Mouse (Mus musculus): Measurements from ENCODE around the gene R3hdm2.

The R3hdm2 gene

DNA sequence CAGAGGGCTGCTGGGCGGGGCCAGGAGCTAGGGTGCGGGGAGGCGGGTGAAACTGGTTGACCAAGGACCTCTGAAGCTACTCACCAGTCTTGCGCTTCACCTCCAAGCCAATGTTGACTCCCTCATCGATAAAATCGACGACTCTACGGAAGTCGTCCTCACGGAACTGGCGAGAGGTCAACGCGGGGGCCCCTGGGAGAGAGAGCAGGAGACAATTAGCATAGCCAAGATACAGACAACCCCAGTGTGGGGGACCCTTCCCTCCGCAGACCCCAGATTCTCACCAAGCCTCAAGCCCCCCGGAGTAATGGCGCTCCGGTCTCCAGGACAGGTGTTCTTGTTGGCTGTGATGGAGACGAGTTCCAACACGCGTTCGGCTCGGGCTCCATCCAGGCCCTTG lies 137.8 kb downstream of the R3hdm2 start:
- no peak for DNase-seq (ENCODE audit: low spot score)

DNA sequence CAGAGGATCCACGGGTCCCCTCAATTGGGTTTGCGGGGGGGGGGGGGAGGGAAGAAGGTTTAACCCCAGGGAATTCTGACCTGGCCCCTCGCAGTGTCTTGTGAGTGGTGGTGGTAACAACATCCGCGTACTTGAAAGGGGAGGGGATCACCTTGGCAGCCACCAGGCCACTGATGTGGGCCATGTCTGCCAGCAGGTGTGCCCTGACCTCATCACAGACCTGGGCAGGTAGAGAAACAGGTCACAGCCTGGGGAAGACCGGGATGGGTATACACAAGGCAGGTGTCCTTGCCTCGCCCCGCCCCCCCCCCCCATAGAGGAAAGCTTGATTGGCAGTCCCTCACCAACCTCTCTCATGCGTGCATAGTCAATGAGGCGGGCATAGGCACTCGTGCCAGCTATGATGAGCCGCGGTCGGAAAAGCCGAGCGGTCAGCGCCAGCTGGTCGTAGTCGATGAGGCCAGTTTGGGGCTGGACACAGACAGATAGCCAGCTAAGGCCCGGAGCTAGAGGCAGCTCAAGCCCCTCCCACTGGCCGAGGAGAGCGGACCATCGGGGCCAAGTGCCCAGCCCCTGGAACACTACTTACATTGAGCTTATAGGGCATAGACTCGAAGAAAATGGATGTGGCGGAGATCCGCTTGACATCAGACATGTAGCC lies 139.0 kb downstream of the R3hdm2 start:
- no peak for DNase-seq (ENCODE audit: low spot score)

DNA sequence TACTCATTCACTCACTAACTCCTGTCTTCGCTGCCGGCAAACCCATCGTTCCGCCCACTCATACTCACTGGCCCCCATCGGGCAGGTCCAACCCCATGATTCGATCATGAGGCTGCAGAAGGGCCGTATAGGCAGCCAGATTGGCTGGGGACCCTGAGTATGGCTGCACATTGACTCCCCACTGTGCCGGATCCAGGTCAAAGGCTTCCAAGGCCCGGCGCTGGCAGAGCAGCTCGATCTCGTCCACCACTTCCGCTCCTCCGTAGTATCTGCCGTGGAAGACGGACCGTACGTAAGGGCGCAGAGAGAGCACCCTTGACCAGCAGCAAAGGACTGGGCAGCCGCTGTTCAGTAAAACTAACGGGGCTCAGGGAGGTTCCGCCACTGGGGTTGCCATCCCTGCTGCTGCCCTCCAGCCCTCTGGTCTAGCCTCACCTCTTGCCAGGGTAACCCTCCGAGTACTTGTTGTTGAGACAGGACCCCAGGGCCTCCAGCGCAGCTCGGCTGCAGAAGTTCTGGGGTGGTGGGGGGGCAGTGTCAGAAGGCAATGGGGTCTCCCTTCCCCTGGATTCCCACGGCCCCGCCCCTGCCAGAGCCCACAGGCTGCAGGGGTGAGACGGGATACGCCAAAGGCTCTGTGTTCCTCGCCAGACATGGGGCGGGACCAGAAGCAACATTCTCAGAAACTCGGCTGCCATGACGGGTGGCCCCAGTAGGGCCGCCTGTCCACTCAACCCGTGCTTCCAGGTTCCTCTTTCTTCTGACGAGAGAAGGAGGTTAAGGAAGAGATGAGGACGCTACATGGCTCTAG lies 140.0 kb downstream of the R3hdm2 start:
- no peak for DNase-seq (ENCODE audit: low spot score)

DNA sequence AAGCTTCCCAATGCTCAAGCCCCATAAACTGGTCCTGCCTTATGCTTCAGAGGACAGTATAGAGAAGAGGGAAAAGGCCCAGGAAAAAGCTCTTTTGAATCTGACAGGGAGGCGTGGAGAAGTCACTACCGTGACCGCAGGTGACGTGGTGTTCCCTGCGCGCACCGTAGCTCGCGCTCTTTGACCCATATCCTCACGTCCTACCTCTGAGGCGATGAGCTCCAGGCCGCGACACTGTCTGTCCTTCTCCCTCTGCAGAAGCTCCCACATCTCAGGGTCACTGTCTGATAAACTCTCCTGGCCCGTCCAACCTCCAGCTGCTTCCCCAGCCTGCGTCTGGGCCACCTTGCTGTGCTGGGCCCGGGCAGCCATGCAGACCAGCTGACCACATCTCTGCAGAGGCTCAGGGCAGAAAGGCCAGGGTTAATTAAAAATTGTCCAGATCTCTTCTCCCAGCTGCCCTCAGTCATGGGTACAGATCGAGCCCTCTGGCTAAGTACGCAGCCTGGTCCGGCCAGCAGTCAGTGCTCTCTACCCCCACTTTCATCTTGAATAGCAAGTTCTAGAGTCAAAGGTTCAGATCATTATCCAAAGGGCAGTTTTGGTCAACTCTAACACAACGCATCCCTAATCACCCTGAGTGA lies 140.7 kb downstream of the R3hdm2 start:
- DNase-seq (ENCODE audit: low spot score) = no peak

DNA sequence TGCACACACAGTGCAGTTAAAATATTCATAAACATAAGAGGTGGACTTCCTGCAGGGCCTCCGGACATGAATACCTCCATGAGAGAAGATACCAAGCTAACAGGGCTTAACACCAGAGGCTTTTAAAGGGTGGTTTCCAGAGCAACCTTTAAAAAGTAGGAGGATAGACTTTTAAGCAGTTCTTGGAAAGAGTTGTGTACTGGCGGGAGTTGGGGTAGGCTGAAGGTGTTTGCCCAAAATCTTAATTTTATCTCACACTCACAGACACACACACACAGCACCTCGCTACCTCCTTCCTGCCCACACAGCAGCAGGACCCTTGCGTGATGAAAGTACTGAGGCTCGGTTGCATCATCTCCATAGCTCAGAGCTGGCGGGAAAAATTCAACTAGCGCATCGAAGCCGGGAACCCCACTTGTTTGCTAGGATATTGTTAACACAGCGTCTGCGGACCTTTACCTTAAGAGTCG lies 141.5 kb downstream of the R3hdm2 start:
- DNase-seq (ENCODE audit: low spot score) = no peak

DNA sequence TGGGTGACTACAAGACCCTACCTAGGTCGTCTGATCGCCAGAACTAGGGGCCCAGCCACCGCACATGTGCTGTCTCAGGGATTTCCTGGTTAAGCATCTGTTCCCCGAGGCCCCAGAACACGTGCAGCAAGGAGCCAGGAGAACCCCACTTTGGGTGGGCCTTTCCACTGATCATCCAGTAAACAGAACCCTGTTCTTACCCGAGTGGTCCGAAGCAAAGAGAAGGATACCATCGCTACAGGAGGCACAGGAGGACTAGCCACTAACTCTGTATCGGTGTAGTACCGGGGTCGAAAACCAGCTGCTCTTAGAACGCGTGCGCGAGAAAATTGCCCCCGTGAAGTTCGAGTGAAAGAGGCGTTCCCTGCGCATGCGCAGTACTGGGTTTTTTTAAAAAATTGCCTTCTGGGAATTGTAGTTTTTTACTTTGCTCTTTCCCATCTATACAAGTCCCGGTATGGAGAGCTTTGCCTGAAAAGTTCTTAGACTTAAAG lies 142.0 kb downstream of the R3hdm2 start, which contains the start of gene Shmt2:
Gene Shmt2, minus strand, starts transcription at position 357 of the 494 bp plus-strand sequence.
- DNase-seq (ENCODE audit: low spot score) = peak; percentile 91

DNA sequence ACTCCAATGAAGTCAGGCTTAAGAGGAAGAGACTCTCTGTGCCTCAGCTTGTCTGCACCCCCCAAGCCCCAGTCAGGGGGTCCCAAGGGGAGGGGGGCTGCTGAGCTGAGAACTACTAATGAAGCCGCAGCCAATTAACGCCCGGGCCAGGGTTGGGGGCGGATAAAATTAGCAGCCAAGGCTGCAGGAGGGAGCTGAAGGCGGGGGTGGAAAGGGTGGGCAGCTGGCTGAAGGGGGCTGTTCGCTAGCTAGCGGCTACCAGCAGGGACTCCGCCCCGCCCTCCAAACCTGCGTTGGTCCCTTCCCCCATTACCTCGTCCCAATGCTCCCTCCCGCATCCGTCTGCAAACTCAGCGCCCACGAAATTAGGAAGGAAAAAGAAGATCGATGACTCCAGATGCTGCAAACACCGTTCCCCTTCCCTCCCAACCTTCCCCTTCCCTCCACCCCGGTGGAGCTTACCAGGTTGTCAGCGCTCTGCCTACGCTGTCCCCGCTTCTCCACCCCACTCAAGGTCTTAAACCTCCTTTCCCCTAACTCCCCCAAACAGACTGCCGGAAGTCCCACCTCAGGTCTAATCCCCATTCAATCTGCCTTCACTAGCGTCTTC lies 144.6 kb downstream of the R3hdm2 start:
- DNase-seq (ENCODE audit: low spot score) = no peak

DNA sequence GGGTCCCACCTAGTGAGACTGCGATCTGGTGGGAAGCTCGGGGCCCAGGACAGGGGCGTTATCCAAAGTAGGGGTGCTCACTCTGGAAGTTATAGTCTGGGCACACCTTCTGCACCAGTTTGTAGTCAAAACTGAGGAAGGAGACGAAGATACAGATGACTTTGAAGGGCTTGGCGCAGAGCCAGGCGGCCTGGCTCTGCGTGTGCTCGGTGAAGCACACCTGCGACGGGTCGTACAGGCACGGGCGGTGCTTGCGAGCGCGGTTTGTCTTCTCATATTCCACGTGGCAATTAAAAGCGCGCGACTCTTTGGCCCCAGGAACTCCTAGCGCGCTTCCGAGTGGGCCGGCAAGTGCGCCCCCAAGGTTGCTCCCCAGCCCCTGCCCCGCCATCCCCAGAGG lies 145.9 kb downstream of the R3hdm2 start:
- no peak for DNase-seq (ENCODE audit: low spot score)

DNA sequence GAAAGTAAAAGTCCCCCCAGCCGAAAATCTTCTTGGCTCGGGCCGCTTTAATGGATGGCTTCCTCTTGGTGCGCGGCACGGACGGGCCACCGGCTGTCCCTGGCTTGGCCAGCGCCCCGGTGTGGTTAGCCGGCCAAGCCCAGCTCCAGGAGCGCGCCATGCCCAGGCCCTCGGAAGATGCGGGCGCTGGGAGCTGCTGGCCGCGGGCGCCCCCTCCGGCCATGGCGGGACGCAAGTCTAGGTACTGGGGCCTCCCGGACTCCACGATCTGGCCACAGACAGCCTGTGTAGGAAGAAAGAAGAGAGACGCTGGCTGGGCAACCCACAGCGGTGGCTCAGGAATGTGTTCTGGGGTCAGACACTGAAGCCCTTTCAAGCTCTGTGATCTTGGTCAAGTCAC lies 146.6 kb downstream of the R3hdm2 start:
- DNase-seq (ENCODE audit: low spot score) = peak; percentile 80

DNA sequence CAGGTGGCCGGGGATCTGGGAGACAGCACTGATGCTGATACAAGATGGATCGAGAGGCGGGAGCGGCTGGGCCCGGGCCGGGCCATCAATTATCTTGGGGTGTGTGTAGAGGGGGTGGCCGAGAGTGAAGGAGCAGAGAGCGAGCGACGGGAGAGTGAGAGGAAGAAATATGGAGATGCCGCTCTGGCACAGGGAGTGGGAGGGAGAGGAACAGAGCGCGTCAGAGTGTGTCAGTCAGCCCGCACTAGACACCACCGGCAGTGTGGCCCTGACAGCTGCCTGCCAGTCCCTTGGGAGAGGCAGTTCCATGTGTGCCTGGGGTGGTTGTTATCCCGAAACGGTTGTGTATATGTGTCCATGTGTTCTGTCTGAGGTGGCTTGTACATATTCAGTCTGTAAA lies 147.4 kb downstream of the R3hdm2 start:
- DNase-seq (ENCODE audit: low spot score) = no peak

DNA sequence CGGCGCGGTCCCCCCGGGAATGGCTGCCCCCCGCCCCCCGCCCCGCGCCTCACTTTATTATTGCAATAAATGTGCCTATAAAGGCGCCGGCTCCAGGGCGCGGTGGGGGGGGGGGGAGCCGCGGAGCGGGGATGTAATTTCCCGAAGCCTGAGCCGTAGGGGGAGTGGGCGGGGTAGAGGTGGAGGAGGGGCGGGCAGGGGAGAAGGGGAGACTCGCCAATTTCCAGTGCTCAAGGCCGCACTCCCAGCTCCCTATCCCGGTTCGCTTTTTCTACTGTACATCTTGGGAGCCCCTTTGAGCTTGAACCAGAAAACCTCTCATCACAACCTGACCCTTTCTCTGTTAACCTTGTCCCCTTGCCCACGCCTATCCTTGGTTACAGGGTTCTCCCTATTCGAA lies 150.8 kb downstream of the R3hdm2 start:
- no peak for DNase-seq (ENCODE audit: low spot score)

DNA sequence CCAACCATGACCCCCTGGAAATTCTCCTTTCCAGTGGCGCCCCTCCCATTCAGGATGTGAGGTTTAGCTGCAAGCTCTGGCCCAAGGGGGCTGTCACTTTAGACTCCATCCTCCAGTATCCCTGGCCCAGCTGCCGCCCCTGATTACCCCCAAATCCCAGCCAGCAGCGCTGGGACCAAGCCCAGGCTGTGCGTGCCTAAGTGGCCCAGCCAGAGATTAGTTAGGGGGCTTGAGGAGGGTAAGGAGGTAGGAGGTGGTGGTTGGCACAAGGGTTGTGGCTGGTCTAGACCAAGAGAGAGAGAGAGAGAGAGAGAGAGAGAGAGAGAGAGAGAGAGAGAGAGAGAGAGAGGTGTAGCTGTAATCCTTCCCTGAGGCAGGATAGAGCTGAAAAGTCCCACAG lies 151.4 kb downstream of the R3hdm2 start:
- DNase-seq (ENCODE audit: low spot score) = no peak

DNA sequence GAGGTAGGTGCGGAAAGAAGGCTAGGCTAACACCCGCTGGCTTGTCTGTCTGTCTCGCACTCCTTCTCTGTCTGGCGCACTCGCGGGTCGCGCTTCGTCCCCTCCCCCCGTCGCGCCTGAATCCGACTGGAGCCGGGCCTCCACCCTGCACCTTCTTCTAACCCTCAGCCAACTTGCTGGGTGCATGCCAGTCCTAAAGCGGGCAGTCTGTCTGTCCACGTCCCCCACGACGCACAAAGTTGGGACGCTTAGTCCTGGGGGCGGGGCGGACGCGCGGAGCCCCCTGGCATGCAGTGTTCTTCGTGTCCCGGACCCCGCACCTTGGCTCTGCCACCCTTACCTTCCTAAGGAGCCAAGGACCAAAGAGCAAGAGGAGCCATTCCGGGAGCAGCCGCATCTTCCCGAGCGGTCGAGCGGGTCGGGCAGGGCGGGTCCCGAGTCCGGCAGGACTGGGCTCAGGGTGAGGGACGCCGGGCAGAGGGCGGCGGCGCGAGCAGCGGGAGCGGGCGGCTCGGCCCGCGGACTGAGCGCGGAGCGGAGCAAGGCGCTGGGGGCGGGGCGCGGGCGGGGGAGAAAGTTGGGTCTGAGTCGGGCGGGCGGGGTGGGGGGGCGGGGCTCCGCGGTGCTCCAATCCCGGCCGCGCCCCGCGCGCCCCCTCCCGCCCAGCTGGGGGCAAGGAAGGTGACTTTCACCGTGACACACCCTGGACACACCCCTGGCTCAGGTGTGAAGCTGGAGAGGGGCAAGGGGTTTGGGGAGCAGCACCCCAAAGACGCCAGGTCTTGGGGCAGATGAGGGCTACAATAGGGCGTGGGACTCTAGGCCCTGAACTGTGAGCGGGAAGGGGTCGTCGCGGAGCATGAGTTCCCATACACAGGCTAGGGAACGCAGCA lies 154.2 kb downstream of the R3hdm2 start, which contains the start of gene Nxph4:
Gene Nxph4, minus strand, starts transcription at position 524 of the 893 bp plus-strand sequence.
- DNase-seq (ENCODE audit: low spot score) = no peak

DNA sequence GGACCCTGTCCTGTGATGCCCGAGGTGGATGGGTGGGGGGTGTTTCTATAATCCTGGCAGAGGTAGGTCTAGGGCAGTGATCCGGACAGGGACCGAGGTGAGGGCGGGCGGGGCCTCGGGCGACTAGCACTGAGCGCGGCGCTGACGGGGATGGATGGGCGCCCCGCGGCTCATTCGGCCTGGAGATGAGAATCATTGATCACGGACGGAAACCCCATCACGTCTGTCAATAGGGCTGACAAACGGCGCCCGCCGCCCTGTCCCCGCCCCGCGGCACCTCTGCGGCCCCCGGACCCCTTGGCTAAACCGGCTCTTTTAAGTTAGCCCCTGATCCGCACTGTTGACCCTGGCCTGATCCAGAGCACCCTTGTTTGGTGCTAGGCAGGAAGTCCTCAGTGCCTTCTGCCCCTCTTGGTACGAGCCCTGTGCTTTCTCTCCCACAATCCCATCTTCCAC lies 154.8 kb downstream of the R3hdm2 start:
- no peak for DNase-seq (ENCODE audit: low spot score)

DNA sequence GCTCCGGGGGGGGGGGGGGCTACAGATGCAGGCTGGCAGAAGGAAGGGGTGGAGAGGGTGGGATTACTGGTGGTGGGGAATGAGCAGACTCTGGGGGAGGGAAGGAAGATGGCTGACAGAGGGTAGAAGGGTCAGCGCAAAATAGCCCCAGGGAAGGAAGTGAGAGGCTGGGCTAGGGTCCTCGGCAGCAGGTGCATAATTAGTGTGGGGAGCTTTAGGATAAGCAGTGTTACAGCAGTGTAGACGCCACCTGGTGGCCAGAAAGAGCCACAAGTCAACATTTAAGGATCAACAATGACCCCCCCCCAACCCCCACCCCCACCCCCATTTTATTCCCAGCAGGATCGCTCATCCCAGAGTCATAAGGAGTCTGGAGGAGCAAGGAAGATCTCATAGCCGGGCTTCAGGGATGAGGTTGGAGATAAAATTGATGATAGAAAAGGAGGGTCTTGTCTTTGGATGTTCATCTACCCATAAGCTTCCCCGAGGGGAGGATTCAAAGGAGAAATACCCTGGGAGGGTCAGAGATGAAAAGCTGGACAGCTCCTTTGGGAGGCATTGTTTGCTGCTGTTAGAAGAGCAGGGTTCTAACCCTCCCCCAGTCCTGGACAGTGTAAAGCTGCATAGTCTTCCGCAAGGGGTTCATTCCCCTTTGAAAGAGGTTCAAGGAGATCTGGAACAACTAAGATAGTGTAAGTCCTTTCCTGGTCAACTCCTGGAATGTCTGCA lies 156.6 kb downstream of the R3hdm2 start:
- DNase-seq (ENCODE audit: low spot score) = no peak

DNA sequence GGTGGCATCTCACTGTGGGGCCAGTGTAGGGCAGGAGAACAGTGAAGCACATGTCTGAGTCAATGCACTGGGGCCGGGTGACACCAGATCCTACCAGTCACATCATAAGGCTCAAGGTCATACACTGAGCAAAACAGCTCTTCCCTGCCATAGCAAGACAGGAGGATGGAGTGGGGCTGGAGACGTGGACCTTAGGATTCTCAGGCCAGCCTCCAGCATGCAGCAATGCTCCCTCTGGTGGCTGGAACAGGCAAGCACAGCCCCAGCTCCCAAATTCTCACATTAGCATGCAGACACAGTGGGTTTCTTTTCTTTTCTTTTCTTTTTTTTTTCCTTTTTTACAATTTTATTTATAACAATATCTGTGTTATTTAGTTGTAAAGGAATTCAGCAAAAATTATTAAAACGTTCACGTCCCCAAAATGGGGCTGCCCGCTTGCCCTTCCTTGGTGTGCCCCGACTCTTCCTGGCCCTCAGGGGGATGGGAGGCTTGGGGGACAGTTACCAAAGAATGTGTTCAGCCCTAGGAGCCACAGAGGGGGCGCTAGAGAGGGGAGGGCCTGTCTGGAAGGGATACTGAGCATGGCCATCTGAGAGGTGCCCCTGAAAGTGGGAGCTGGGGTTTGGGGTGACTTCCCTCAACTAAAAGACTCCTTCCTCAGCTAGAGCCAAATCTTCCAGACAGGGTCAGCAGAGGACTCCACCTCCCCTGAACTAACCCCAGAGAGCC lies 157.9 kb downstream of the R3hdm2 start:
- DNase-seq (ENCODE audit: low spot score) = peak; percentile 87

DNA sequence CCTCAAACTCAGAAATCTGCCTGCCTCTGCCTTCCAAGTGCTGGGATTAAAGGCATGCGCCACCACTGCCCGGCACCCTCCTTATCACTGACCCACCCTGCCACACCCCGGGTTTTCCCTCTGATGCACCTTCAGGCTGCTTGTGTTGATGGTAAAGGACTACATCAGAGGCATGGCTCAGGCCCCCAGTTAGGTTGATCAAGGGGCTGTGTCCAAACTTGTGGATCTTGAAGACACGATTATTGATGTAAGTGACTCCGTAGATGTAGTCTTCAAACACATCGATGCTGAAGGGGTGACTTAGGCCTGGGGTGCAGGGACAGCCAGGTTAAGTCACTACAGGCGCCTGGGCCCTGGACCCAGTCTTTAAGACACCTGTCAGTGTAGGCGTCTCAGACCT lies 161.4 kb downstream of the R3hdm2 start:
- no peak for DNase-seq (ENCODE audit: low spot score)

DNA sequence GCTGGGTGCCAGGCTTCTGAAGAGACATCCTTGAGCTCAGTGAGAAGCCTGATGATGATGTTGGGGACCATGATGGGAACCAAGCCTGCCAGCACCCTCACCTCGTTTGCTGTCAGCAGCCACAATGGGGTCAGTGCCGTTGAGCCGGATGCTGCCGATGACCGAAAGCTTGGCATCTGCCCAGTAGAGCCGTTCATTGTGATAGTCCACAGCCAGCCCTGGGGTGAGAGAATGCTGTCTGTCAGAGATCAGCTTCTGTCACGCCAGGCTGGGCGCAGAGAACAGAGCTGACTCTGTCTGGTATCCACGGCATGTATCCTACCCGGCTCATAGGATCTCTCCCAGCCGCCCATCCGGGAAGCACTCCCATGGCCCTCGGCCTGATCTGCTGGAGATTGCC lies 162.0 kb downstream of the R3hdm2 start:
- no peak for DNase-seq (ENCODE audit: low spot score)

DNA sequence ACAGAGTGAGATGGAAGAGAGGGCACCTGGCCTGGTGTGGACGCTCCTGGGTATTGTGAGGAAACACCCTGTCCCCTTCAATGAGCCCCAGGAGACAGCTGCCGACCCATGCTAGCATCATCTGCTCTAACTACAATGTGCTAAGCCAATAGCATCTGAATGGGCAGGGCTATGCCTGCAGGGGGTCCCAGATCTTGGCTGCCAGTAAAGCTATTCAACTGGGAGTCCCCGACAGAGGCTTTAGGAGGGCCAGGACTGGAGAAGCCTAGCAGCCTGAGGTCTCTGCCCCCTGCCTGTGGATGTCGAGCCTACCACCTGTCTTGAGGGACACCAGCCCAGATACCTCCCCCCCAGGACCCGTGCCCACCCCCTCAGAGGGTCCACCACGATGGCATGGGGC lies 162.6 kb downstream of the R3hdm2 start:
- DNase-seq (ENCODE audit: low spot score) = no peak

DNA sequence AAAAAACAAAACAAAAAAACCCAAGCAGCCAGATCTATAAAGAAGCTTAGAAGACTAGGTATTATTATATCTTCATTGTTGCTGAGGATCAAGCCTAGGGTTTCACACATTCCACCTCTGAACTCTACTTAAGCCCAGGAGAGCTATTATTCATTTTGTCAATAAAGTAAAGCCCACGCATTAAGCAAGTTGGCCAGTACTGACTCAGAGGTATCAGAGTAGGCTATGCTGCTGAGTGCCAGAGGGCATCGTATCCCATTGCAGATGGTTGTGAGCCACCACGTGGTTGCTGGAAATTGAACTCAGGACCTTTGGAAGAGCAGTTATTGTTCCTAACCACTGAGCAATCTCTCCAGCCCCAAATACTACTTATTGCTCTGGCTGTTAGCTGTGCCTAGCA lies 163.8 kb downstream of the R3hdm2 start:
- DNase-seq (ENCODE audit: low spot score) = no peak

Data from testis, postnatal 10 days (tissue).